Mouse (Mus musculus): ENCODE results near the gene Hspb1. TPM values are rescaled to one million over a fixed set of nuclear protein-coding genes. Genes with fewer than 3 reads are reported as not detected.

Gene Hspb1
- polyA plus RNA-seq (2012; ENCODE audit: insufficient read depth, insufficient read length, missing spikeins), result 233 and 423 TPM in 2 replicates

DNA sequence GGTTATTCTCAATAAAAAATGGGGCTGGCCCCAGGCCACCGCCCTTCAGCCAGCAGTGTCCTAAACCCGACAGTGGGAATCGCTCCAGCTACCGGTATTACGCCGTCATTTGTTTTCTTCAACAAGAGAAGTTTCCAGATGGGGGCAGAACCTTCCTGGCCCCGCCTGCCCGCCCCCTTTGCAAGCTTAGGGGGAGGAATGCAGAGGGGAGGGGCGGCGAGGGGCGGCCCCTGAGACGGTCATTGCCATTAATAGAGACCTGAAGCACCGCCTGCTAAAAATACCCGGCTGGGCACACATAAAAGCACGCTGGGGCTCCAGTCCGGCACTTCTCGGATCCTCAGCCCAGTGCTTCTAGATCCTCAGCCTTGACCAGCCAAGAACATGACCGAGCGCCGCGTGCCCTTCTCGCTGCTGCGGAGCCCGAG lies at the start of gene Hspb1:
Hspb1 (plus strand) TSS at position 245 of the 428 bp plus-strand sequence.
- H3K4me3 ChIP-seq (ENCODE audit: insufficient read depth, low read depth, low read length), result peak within 1 kb of the TSS; percentile 83
- H3K4me1 ChIP-seq (ENCODE audit: control insufficient read depth, insufficient read depth, insufficient read length, low read length), result no peaks in the 10 kb centered on the region
- peak within 1 kb of the TSS; percentile 98 for H3K27ac ChIP-seq (replicated peaks; ENCODE audit: low read depth, low read length)

DNA sequence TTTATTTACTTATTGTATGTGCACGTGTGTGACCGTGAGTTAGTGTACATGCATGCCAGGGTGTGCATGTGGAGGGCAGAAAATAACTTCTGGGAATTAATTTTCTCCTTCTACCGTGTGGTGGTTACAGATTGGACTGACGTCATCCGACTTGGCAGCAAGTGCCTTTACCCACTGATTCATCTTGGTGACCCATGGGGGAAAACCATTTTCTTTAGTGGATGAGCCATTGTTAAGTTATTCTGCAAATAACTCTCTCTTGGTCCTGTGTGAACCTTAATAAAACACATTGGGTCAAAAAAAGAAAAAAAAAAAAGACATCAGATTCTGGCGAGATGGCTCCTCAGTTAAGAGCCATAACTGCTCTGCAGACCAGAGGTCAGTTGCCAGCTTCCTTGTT lies 46.1 kb upstream of the Hspb1 start:
- no peak overlapping the region for H3K4me3 ChIP-seq (ENCODE audit: insufficient read depth, low read depth, low read length)
- H3K27ac ChIP-seq (replicated peaks; ENCODE audit: low read depth, low read length), result no peak overlapping the region
- no peaks in the 10 kb centered on the region for H3K4me1 ChIP-seq (ENCODE audit: control insufficient read depth, insufficient read depth, insufficient read length, low read length)

DNA sequence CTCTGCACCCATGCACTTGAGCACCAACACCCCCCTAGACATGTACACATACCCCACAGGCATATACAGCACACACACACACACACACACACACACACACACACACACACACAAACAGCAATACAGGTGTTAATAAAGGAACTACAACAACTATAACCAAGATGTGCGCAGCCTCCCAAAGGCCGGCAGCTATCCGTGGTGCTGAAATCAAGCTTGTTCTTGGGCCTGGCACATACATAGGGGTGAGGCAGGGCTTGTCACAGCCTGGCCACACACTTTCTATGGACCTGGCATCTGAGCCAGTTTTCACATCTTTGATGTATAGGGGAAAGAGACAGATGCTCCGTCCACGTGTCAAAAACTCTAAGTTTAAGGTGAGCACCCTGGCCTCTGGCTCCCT lies 44.3 kb upstream of the Hspb1 start:
- Histone ChIP-seq H3K4me1 (ENCODE audit: control insufficient read depth, insufficient read depth, insufficient read length, low read length) (no peaks in the 10 kb centered on the region), H3K4me3 (ENCODE audit: insufficient read depth, low read depth, low read length) (no peak overlapping the region), H3K27ac (replicated peaks; ENCODE audit: low read depth, low read length) (no peak overlapping the region)

DNA sequence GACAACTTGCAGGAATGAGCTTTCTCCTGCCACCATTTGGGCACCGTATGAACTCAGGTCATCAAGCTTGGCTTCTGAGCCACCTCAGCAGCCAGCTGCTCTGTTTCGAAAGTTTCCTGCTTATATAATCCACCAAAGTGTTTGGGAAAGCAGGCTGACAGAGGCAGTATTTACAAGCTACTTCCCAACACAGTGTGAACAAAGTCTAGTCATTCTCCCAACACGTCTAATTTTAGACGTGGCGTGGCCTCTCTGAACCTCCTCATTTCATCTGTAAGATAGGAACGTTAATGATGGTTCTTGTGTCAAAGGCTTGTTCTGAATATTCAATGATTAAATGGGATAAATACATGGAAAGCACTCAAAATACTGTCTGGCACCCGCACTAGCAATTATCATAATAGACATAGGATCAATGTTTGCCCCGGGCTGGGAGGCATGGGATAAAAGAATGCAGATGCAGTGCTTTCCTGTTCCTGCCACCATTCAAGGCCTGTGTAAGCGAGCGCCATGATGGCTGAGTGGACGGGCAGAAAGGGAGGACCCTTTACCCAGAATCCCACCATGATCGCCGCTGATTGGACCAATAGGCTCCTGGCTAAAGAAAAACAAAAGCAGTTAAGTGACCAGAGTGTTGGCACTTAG lies 41.9 kb upstream of the Hspb1 start:
- H3K4me1 ChIP-seq (ENCODE audit: control insufficient read depth, insufficient read depth, insufficient read length, low read length), result no peaks in the 10 kb centered on the region
- no peak overlapping the region for H3K27ac ChIP-seq (replicated peaks; ENCODE audit: low read depth, low read length)
- no peak overlapping the region for H3K4me3 ChIP-seq (ENCODE audit: insufficient read depth, low read depth, low read length)

DNA sequence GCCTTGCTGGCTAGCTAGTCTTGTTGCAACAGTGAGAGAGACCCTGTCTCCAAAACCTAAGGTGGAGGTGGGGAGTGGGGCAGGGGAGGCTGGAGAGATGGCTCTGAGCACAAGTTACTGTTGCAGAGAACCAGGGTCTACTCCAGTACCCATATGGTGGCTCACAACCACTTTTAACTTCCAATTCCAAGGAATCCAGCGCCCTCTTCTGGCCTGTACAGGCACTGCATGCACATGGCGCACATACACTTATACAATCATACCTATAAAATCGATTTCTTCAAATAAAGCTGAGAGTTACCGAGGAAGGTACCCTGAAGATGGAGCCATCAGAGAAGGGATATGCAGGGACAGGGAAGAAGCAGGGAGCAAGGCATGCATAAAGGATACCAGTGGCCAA lies 40.3 kb upstream of the Hspb1 start:
- H3K4me3 ChIP-seq (ENCODE audit: insufficient read depth, low read depth, low read length), result no peak overlapping the region
- H3K27ac ChIP-seq (replicated peaks; ENCODE audit: low read depth, low read length), result no peak overlapping the region
- no peaks in the 10 kb centered on the region for H3K4me1 ChIP-seq (ENCODE audit: control insufficient read depth, insufficient read depth, insufficient read length, low read length)

DNA sequence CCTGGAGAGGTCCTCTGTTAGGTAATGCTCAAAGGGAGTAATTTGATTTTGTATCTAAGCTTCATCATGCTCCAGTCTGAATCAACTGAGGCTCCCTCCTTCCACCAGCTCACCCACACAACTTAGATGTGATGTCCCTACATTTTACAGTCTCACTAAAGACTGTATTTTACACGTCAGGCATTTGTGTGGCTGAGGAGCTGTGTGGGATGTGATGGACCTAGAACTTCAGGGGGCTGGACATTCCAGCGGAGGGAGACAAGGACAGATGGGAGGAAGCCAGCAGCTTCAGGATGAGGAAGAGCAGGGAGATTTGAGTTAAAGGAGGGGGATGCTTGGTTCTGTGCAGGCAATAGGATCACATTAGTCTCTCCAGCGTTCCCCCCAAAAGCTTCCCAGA lies 39.8 kb upstream of the Hspb1 start:
- no peaks in the 10 kb centered on the region for H3K4me1 ChIP-seq (ENCODE audit: control insufficient read depth, insufficient read depth, insufficient read length, low read length)
- H3K4me3 ChIP-seq (ENCODE audit: insufficient read depth, low read depth, low read length), result no peak overlapping the region
- H3K27ac ChIP-seq (replicated peaks; ENCODE audit: low read depth, low read length), result no peak overlapping the region

DNA sequence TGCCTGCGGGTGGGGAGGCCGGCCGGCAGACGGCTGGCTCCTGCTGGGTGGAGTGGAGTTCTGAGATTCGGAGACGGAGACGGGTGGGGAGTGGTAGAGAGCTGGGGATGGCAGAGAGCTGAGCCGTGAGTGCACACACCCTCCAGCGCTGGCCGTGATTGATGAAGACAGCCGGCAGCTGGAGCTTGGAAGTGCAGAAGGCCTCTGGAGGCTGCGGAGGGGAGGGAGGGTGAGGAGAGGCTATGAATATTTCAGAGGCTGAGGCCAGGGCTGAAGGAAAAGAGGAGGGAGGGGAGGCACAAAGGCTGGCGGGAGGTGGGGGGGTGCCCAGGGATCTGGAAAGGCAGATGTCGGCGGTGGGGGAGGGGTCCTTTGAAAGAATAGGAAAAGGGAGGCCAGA lies 36.7 kb upstream of the Hspb1 start:
- no peak overlapping the region for H3K4me3 ChIP-seq (ENCODE audit: insufficient read depth, low read depth, low read length)
- H3K4me1 ChIP-seq (ENCODE audit: control insufficient read depth, insufficient read depth, insufficient read length, low read length), result no peaks in the 10 kb centered on the region
- no peak overlapping the region for H3K27ac ChIP-seq (replicated peaks; ENCODE audit: low read depth, low read length)

DNA sequence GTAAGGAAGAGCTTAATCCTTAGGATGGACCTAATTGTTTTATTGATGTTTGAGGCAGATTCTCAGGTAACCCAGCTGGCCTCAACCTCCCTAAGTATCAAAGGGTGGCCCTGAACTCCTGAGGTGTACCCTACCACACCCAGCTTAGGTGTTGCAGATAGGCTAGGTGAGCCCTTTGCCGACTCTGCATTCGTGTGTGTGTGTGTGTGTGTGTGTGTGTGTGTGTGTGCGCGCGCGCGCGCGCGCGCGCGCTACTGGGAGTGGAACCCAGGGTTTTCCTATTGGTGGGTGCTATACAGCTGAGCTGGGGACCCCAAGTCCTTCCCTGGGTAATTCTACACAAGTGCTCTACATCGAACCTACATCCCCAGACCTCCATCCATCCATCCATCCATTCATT lies 36.2 kb upstream of the Hspb1 start:
- no peak overlapping the region for H3K4me3 ChIP-seq (ENCODE audit: insufficient read depth, low read depth, low read length)

DNA sequence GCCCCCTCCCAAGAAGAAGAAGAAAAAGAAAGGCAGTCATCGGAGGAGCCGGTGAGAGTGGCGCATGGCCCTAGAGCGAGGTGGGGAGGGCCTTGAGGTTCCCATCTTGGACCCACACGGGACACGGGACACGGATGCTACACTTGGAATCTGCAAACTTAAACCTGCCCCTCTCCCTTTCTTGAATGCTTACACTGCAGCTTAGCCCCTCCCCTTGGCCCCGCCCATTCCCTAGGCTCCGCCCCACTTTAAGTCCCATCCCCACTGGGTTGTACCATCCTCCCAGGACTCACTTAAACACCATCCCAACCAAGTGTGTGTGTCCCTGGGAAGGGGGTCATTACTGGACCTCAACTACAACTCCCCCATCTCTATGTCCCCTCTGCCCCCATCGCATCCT lies 35.3 kb upstream of the Hspb1 start:
- Histone ChIP-seq H3K27ac (replicated peaks; ENCODE audit: low read depth, low read length) (no peak overlapping the region), H3K4me1 (ENCODE audit: control insufficient read depth, insufficient read depth, insufficient read length, low read length) (no peaks in the 10 kb centered on the region), H3K4me3 (ENCODE audit: insufficient read depth, low read depth, low read length) (no peak overlapping the region)

More for the DNA sequence above, 36.2 kb upstream of the Hspb1 start:
- Histone ChIP-seq H3K4me1 (ENCODE audit: control insufficient read depth, insufficient read depth, insufficient read length, low read length) (no peaks in the 10 kb centered on the region), H3K27ac (replicated peaks; ENCODE audit: low read depth, low read length) (no peak overlapping the region)

DNA sequence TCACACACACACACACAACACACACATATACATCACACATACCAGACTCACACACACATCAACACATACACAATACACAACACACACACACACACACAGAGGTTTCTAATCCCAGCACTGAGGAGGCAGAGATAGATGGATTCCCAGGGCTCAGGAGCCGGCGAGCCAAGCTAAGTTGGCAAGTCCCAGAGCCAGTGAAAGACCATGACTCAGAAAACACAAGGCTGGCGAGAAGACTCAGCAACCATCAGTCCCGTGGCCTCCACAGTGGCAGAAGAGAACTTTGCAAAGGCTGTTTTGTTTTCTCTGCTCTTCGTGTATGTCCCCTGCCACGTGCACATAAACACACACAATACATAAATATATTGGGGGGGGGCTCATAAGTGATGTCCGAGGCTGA lies 34.0 kb upstream of the Hspb1 start:
- Histone ChIP-seq H3K4me1 (ENCODE audit: control insufficient read depth, insufficient read depth, insufficient read length, low read length) (no peaks in the 10 kb centered on the region), H3K27ac (replicated peaks; ENCODE audit: low read depth, low read length) (no peak overlapping the region), H3K4me3 (ENCODE audit: insufficient read depth, low read depth, low read length) (no peak overlapping the region)

DNA sequence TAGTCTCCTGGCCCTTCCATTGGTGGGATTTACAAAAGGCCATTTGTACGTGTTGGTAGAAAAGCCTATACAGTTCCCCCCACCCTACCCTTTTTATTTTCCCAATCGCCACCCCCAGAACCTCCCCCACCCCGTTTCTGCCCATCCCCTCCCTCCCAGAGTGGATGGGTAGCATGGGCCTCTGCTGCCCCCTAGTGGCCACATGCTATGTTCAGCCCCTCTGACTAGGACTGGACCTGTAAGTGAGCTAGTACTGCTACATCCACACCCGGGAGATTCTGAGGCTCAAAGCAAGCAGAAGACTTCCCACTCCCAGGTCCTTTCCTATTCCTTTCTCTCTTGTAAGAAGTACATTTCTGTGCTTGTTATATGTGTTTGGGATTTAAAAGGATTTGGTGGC lies 32.6 kb upstream of the Hspb1 start:
- H3K4me3 ChIP-seq (ENCODE audit: insufficient read depth, low read depth, low read length), result no peak overlapping the region
- no peaks in the 10 kb centered on the region for H3K4me1 ChIP-seq (ENCODE audit: control insufficient read depth, insufficient read depth, insufficient read length, low read length)
- no peak overlapping the region for H3K27ac ChIP-seq (replicated peaks; ENCODE audit: low read depth, low read length)

DNA sequence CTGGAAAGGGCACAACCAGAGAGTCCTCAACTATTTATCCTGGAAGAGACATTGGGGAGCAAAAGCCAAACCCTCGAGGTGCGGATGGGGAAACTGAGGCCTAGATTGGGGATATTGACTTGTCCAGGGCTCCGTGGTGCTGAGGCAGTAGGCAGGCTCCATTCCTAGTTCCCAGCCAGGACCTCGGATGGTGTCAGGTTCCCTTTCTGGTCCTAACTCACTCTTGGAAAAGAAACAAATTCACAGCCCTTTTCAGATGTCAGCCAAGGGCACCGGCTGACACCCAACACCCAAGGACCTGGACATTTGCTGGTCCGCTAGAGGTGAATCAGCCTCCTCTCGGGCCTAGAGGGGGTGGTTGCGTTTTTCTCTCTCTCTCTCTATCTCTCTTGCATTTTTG lies 21.1 kb upstream of the Hspb1 start:
- H3K27ac ChIP-seq (replicated peaks; ENCODE audit: low read depth, low read length), result no peak overlapping the region
- no peaks in the 10 kb centered on the region for H3K4me1 ChIP-seq (ENCODE audit: control insufficient read depth, insufficient read depth, insufficient read length, low read length)
- no peak overlapping the region for H3K4me3 ChIP-seq (ENCODE audit: insufficient read depth, low read depth, low read length)

DNA sequence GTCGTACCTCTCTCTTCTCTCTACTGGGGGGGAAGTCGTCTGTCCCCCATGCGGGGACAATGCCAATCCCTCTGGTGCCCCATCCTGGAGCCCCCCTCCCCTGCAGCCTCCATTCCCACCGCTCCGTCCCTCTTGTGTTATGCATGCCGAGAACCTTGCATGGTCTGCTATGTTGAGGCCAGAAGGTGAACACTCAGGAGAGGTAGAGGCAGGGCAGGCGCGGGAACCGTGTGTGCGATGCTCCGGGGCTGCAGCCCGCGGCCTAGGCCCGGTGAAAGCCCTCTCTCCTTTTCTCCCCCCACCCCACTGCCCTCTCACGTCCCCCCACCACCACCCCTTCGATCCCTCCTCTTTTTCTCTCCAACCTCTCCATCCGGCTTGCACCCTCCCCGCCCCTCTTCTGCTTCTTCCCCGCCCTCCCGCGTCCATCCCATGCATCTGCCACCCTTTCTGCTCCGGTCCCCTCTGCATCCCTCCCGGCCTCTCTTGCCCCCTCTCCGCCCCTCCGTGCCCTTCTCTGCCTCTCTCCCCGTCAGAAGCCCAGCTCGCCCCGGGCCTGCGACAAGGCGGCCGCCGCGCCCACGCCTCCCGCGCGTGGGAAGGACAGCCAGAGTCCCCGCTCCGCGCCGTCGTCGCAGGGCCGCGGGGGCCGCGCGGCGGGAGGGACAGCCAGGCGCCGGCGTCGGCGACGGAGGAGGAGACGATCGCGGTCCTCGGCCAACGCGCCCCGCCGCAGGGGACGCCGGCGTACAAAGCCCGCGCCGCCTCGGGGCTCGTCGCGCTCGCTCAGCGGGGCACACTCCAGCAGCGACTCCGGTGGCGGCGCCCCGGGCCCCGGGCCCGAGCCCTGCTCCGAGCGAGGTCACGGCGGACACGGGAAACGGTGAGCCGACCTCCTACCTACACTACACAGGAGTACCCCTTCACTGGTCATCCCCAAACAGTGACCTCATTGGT lies 19.8 kb upstream of the Hspb1 start:
- Histone ChIP-seq H3K4me1 (ENCODE audit: control insufficient read depth, insufficient read depth, insufficient read length, low read length) (no peaks in the 10 kb centered on the region), H3K4me3 (ENCODE audit: insufficient read depth, low read depth, low read length) (peak overlapping the region; percentile 45)

DNA sequence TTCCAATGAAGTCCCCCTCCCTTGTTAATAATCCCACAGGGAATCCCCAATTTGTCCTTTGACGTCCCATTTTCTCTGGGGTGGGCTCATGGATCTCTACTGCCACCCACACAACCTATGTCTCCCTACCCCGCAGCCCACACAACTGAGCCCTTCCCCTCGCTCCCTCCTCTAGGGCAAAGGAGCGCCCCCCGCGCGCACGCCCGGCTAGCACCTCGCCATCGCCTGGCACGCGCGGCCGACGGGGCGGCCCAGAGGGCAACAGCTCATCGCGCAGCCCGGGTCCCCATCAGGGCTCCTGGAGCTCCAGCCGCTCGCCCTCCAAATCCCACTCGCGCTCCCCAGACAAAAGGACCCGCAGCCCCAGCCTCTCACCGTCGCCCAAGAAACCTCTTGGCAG lies 19.1 kb upstream of the Hspb1 start:
- no peak overlapping the region for H3K27ac ChIP-seq (replicated peaks; ENCODE audit: low read depth, low read length)
- H3K4me3 ChIP-seq (ENCODE audit: insufficient read depth, low read depth, low read length), result peak overlapping the region; percentile 45; the same call in 1 of the 2 replicates
- no peaks in the 10 kb centered on the region for H3K4me1 ChIP-seq (ENCODE audit: control insufficient read depth, insufficient read depth, insufficient read length, low read length)

More for the DNA sequence above, 19.8 kb upstream of the Hspb1 start:
- no peak overlapping the region for H3K27ac ChIP-seq (replicated peaks; ENCODE audit: low read depth, low read length)

DNA sequence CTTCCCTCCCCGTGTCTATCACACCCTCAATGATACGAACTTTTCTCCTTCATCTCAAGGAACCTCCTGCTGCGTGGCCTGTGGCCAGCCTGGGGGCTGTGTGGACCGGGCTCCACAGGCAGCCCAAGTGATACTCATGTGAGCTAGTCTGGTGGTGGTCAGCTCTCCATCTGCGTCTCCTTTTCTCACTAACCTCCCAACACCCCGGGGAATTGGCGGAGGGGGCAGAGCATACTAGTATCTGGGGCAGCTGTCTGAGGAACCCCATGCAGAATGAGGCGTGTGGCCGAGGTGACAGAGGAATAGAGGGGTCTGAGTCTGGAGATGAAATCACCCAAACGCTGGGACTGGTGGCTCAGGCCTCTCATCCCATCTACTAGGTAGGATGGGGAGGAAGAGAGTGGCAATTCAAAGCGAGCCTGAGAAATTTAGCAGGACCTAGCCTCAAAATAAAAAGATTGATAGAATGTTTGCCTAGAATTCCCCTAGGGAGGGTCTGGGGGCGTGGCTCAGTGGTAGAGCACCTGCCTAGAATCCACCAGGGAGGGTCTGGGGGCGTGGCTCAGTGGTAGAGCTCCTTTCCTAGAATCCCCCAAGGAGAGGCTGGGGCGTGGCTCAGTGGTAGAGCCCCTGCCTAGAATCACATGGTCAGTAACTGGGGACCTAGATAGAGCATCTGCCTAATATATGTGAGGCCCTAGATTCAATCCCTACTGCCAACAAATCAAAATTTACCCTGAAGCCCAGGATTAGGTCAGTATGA lies 17.9 kb upstream of the Hspb1 start:
- no peak overlapping the region for H3K4me3 ChIP-seq (ENCODE audit: insufficient read depth, low read depth, low read length)
- no peaks in the 10 kb centered on the region for H3K4me1 ChIP-seq (ENCODE audit: control insufficient read depth, insufficient read depth, insufficient read length, low read length)
- no peak overlapping the region for H3K27ac ChIP-seq (replicated peaks; ENCODE audit: low read depth, low read length)

Data from brown adipose tissue, adult 24 weeks (tissue).